Mouse (Mus musculus): ENCODE measurements at regions not wholly inside any gene's neighbourhood (a gene's known extent, or its start where the extent isn't known, plus 50 kb on each side); places are given as distances from the start of the nearest gene placed in this dataset.

GRCm38 (mm10) chr7:145025186-145026013, 85.7 kb upstream of the Ccnd1 start:
- H3K27me3 ChIP-seq (ENCODE audit: control insufficient read depth, insufficient read depth, low read length) = no peaks in the 10 kb centered on the region
- H3K27ac ChIP-seq (replicated peaks; ENCODE audit: low read depth, low read length) = no peak overlapping the region
- ATAC-seq (ENCODE audit: low FRiP score, low read depth) (no peak), DNase-seq (ENCODE audit: low spot score) (no peak)
- WGBS = 45% methylated on average over 6 of the region's 6 CpGs
- H3K36me3 ChIP-seq (ENCODE audit: control insufficient read depth, insufficient read depth, low read length) = no peaks in the 10 kb centered on the region
- H3K9me3 ChIP-seq (ENCODE audit: control insufficient read depth, low read length) = no peaks in the 10 kb centered on the region
- no peak overlapping the region for H3K4me3 ChIP-seq (replicated peaks; ENCODE audit: low read length)
- H3K4me1 ChIP-seq (ENCODE audit: control insufficient read depth, insufficient read depth, low read length) = peaks cover 6% of the 10 kb centered on the region
- no peak overlapping the region for H3K4me2 ChIP-seq (replicated peaks; ENCODE audit: low read depth, low read length, severe bottlenecking)
- no peak overlapping the region for H3K9ac ChIP-seq (ENCODE audit: low read depth, low read length, severe bottlenecking)
- TF ChIP-seq POLR2A (IDR thresholded peaks at IDR 0.05; ENCODE audit: borderline replicate concordance, extremely low read depth, insufficient read depth, insufficient read length) = no peak

- ATAC-seq (ENCODE audit: low FRiP score, low read depth) = no peak
- 92% methylated on average over 2 of the region's 2 CpGs for WGBS
- DNase-seq (ENCODE audit: low spot score) = no peak
- Histone ChIP-seq H3K36me3 (ENCODE audit: control insufficient read depth, insufficient read depth, low read length) (no peaks in the 10 kb centered on the region), H3K4me1 (ENCODE audit: control insufficient read depth, insufficient read depth, low read length) (no peaks in the 10 kb centered on the region; the same call in 1 of the 2 replicates), H3K27ac (replicated peaks; ENCODE audit: low read depth, low read length) (no peak overlapping the region), H3K9ac (ENCODE audit: low read depth, low read length, severe bottlenecking) (no peak overlapping the region), H3K4me2 (replicated peaks; ENCODE audit: low read depth, low read length, severe bottlenecking) (no peak overlapping the region), H3K27me3 (ENCODE audit: control insufficient read depth, insufficient read depth, low read length) (no peaks in the 10 kb centered on the region), H3K9me3 (ENCODE audit: control insufficient read depth, low read length) (no peaks in the 10 kb centered on the region), H3K4me3 (replicated peaks; ENCODE audit: low read length) (no peak overlapping the region)
- TF ChIP-seq POLR2A (IDR thresholded peaks at IDR 0.05; ENCODE audit: borderline replicate concordance, extremely low read depth, insufficient read depth, insufficient read length) = no peak
Measured at GRCm38 (mm10) chr7:145024651-145025050, 84.9 kb upstream of the Ccnd1 start.

- DNase-seq (ENCODE audit: low spot score) = no peak
- Histone ChIP-seq H3K27ac (replicated peaks; ENCODE audit: low read depth, low read length) (no peak overlapping the region), H3K4me1 (ENCODE audit: control insufficient read depth, insufficient read depth, low read length) (no peaks in the 10 kb centered on the region), H3K4me3 (replicated peaks; ENCODE audit: low read length) (no peak overlapping the region), H3K36me3 (ENCODE audit: control insufficient read depth, insufficient read depth, low read length) (no peaks in the 10 kb centered on the region), H3K9me3 (ENCODE audit: control insufficient read depth, low read length) (no peaks in the 10 kb centered on the region), H3K9ac (ENCODE audit: low read depth, low read length, severe bottlenecking) (no peak overlapping the region), H3K27me3 (ENCODE audit: control insufficient read depth, insufficient read depth, low read length) (no peaks in the 10 kb centered on the region), H3K4me2 (replicated peaks; ENCODE audit: low read depth, low read length, severe bottlenecking) (no peak overlapping the region)
- TF ChIP-seq POLR2A (IDR thresholded peaks at IDR 0.05; ENCODE audit: borderline replicate concordance, extremely low read depth, insufficient read depth, insufficient read length) = no peak
- ATAC-seq (ENCODE audit: low FRiP score, low read depth) = no peak
- WGBS = 62% methylated on average over 2 of the region's 2 CpGs
Measured at GRCm38 (mm10) chr7:145019137-145019536, 79.4 kb upstream of the Ccnd1 start.

DNA sequence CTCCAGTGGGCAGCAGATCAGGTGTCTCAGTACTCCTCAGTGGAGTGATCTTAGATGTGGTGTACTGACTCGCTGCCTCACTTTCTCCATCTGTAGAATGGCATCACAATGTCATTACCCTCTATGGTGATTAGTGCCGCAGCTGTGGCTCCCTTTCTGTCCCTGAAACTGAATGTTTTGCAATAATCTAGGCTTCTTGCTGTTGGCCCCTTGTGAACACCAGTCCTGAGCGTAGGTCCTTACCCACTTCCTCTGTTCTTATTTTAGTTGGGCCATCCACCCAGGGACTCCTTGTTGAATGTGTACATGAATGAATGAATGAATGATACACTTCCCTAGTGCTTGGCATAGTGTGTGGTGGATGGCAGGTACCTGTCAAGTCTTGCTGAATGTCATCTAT, 78.4 kb upstream of the Ccnd1 start:
- no peak for ATAC-seq (ENCODE audit: low FRiP score, low read depth)
- no peaks in the 10 kb centered on the region for H3K36me3 ChIP-seq (ENCODE audit: control insufficient read depth, insufficient read depth, low read length)
- H3K27me3 ChIP-seq (ENCODE audit: control insufficient read depth, insufficient read depth, low read length) = no peaks in the 10 kb centered on the region
- H3K27ac ChIP-seq (replicated peaks; ENCODE audit: low read depth, low read length) = no peak overlapping the region
- H3K4me2 ChIP-seq (replicated peaks; ENCODE audit: low read depth, low read length, severe bottlenecking) = no peak overlapping the region
- no peak overlapping the region for H3K4me3 ChIP-seq (replicated peaks; ENCODE audit: low read length)
- TF ChIP-seq POLR2A (IDR thresholded peaks at IDR 0.05; ENCODE audit: borderline replicate concordance, extremely low read depth, insufficient read depth, insufficient read length) = no peak
- H3K9ac ChIP-seq (ENCODE audit: low read depth, low read length, severe bottlenecking) = no peak overlapping the region
- DNase-seq (ENCODE audit: low spot score) = no peak
- WGBS = 89% methylated on average over 3 of the region's 3 CpGs
- no peaks in the 10 kb centered on the region for H3K4me1 ChIP-seq (ENCODE audit: control insufficient read depth, insufficient read depth, low read length)
- H3K9me3 ChIP-seq (ENCODE audit: control insufficient read depth, low read length) = no peaks in the 10 kb centered on the region

DNA sequence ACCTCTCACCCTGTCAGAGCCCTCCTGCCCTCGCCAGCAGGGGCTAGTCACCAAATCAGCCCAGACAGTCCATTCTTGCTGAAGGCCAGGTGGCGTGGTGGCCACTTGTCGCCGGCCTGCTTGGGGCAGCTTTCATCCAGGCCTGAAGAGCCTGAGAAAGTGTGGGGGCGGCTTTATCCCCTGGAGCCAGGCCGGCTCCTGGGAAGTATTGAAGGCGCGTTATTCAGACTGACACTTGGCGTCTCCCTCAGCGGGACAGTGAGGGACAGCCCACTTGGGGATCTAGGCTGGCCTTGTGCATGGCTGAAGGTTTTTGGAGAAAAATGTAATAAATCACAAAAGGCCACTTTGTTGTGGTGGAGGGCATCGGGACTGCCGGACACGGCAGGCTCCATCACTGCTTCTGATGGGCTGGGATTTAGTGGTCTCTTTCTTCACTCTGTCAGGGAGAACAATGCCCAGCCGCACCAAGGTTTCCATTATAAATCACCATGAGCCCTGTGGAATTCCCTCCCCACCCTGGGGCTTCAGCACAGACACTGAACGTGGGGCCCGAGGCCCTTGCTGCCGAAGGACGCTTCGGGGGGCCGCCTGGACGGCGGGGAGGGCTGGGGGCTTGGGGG, 75.8 kb upstream of the Ccnd1 start:
- no peaks in the 10 kb centered on the region for H3K27me3 ChIP-seq (ENCODE audit: control insufficient read depth, insufficient read depth, low read length)
- DNase-seq (ENCODE audit: low spot score) (no peak), ATAC-seq (ENCODE audit: low FRiP score, low read depth) (no peak)
- no peak for TF ChIP-seq POLR2A (IDR thresholded peaks at IDR 0.05; ENCODE audit: borderline replicate concordance, extremely low read depth, insufficient read depth, insufficient read length)
- H3K4me1 ChIP-seq (ENCODE audit: control insufficient read depth, insufficient read depth, low read length) = no peaks in the 10 kb centered on the region
- 47% methylated on average over 22 of the region's 22 CpGs for WGBS
- H3K36me3 ChIP-seq (ENCODE audit: control insufficient read depth, insufficient read depth, low read length) = no peaks in the 10 kb centered on the region
- H3K4me3 ChIP-seq (replicated peaks; ENCODE audit: low read length) = no peak overlapping the region
- H3K9me3 ChIP-seq (ENCODE audit: control insufficient read depth, low read length) = no peaks in the 10 kb centered on the region
- no peak overlapping the region for H3K27ac ChIP-seq (replicated peaks; ENCODE audit: low read depth, low read length)
- no peak overlapping the region for H3K4me2 ChIP-seq (replicated peaks; ENCODE audit: low read depth, low read length, severe bottlenecking)
- no peak overlapping the region for H3K9ac ChIP-seq (ENCODE audit: low read depth, low read length, severe bottlenecking)
